Mouse (Mus musculus) brain, embryonic 14.5 days (tissue): ENCODE measurements around the gene Rad21l. TPM values are rescaled to one million over a fixed set of nuclear protein-coding genes. Genes with fewer than 3 reads are reported as not detected.

Experiments
- DNase-seq: peaks from one replicate; pipeline ENCODE4 v3.0.0-alpha.2; 2011; ENCODE audit warnings: low read depth
- CTCF ChIP-seq: fragments of 200-500 bp; IDR thresholded peaks from 2 replicates; pipeline ENCODE4 v1.5.1; 2012; ENCODE audit warnings: inconsistent platforms, mild to moderate bottlenecking, moderate library complexity, borderline replicate concordance; ENCODE audit not compliant: insufficient read depth, insufficient read length; ENCODE audit errors: extremely low read depth
- POLR2A ChIP-seq: fragments of 200-500 bp; IDR thresholded peaks from 2 replicates; pipeline ENCODE4 v1.6.1; 2012; ENCODE audit warnings: mild to moderate bottlenecking, inconsistent platforms, borderline replicate concordance; ENCODE audit not compliant: poor library complexity, insufficient read depth, insufficient read length, severe bottlenecking; ENCODE audit errors: extremely low read depth
- polyA plus RNA-seq: library from polyadenylated mRNA; depleted of rRNA; stranded (reverse); fragments of >200 nt; gene quantifications from 2 replicates; pipeline ENCODE4 v1.2.3, GENCODE M21; 2012

Gene Rad21l
- polyA plus RNA-seq, 1 experiment = 0.18 TPM

- TF ChIP-seq CTCF = no peak
- TF ChIP-seq POLR2A = no peak
These were observed 2.0 kb upstream of the Rad21l start for GRCm38 (mm10) chr2:151670026-151670967.

GRCm38 (mm10) chr2:151652053-151652452 lies 16.3 kb downstream of the Rad21l start:
- no peak for DNase-seq
- no peak for TF ChIP-seq POLR2A
- no peak for TF ChIP-seq CTCF

More at GRCm38 (mm10) chr2:151670026-151670967, 2.0 kb upstream of the Rad21l start:
- peak; percentile 4 for DNase-seq

GRCm38 (mm10) chr2:151636015-151636402 lies 32.3 kb downstream of the Rad21l start:
- TF ChIP-seq CTCF = no peak
- no peak for TF ChIP-seq POLR2A
- DNase-seq = no peak

- no peak for DNase-seq
- no peak for TF ChIP-seq CTCF
- TF ChIP-seq POLR2A = no peak
These were observed 32.8 kb downstream of the Rad21l start for GRCm38 (mm10) chr2:151635362-151636014.

- TF ChIP-seq POLR2A = no peak
- TF ChIP-seq CTCF = no peak
- peak; percentile 61 for DNase-seq
These were observed 33.4 kb downstream of the Rad21l start for GRCm38 (mm10) chr2:151634903-151635302.

- TF ChIP-seq CTCF (no peak), POLR2A (no peak)
These were observed 35.4 kb downstream of the Rad21l start for GRCm38 (mm10) chr2:151632982-151633381.

GRCm38 (mm10) chr2:151632159-151632814 lies 36.0 kb downstream of the Rad21l start, which contains the start of gene Snph:
Gene Snph, minus strand, starts transcription at chr2:151632593.
- DNase-seq = peak; percentile 91

More at GRCm38 (mm10) chr2:151632982-151633381, 35.4 kb downstream of the Rad21l start:
- no peak for DNase-seq

GRCm38 (mm10) chr2:151631406-151632158 lies 36.8 kb downstream of the Rad21l start:
- no peak for TF ChIP-seq CTCF
- no peak for TF ChIP-seq POLR2A
- DNase-seq = no peak

More at GRCm38 (mm10) chr2:151632159-151632814, 36.0 kb downstream of the Rad21l start, which contains the start of gene Snph:
- TF ChIP-seq CTCF (peak; percentile 57; the same call in 1 of the 2 replicates), POLR2A (no peak)

GRCm38 (mm10) chr2:151629310-151629709 lies 39.0 kb downstream of the Rad21l start:
- no peak for DNase-seq
- no peak for TF ChIP-seq CTCF
- no peak for TF ChIP-seq POLR2A

- TF ChIP-seq CTCF = no peak
- TF ChIP-seq POLR2A = no peak
- no peak for DNase-seq
These were observed 40.3 kb downstream of the Rad21l start for GRCm38 (mm10) chr2:151628011-151628410.
